Mouse (Mus musculus) CD8-positive naive resting alpha-beta T cell, adult 2 months (primary cell): Measurements from ENCODE around the gene Cdkn2b.

Source experiments
- DNase-seq, 2 experiments: peaks; one replicate each; pipeline ENCODE4 v3.0.0; 2022; ENCODE audit warnings: low read depth in 2 of 2, low spot score in 2 of 2

The Cdkn2b gene

DNA sequence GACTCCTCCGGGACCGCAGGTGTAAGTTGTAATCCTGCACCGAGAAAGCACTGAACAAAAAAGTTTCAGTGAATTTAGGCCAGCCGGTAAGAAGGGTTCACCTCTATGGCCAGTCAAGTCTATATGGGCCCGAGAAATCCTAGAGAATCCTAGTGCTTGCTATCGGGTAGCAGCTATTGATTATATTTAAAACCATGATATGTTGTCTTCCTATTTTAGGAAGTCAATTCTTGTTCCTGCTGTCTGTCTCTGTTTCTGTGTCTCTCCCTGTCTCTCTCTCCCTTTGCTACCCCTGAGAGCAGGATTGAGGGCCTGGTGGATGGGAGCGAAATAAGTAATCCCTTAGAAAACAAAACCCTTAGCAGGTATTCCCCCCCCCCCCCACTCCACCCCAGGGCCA, 17.3 kb downstream of the Cdkn2b start:
- no peak for DNase-seq

DNA sequence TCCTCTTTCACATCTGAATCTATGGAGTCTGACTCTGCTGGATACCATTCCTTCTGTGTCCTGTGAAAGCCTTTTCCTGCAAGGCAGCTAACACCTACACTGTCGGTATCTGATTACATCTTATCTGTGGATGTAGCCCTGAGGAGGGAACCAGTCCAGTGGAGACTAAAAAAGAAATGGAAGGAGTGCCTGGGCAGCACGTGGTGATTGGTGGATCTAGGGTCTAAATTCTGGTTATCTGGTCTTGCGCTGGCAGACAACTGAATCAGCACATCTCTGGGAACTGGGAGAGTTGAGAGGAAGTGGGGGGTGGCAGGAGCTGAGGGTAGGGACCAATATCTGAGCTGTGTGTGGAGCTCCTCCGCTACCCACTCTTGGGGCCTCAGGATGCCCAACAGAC, 21.8 kb downstream of the Cdkn2b start:
- DNase-seq = no peak

DNA sequence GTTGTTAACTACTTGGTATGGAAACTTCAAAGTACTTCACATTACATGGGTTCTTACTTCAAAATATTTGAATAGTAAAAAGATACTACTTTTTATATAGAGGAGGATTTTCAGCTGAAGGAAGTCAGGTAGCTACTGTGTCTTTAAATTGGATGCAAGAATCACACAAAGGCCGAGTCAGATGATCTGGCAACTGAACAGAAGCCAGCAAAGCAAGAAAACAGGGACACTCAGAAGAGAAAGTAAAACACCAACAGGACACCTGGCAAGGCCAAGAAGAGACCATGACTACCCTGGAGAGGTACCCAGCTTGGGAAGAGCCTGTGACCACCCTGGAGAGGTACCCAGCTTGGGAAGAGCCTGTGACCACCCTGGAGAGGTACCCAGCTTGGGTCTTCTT, 24.3 kb downstream of the Cdkn2b start:
- no peak for DNase-seq

DNA sequence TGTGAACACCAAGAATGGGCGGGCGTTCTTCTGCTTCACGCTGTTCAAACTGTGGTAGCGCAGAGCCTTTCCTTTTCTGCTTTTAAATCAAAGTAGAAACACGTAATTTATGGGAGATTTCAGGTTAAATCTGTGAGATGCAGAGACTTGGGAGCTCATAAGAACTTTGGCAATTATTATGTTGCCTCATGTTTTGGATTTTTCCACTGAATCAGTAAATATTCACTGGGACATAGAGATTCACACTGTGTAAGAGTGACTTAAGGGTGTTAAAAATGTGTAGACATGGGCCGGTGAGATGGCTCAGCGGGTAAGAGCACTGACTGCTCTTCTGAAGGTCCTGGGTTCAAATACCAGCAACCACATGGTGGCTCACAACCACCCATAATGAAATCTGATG, 25.2 kb downstream of the Cdkn2b start:
- no peak for DNase-seq

DNA sequence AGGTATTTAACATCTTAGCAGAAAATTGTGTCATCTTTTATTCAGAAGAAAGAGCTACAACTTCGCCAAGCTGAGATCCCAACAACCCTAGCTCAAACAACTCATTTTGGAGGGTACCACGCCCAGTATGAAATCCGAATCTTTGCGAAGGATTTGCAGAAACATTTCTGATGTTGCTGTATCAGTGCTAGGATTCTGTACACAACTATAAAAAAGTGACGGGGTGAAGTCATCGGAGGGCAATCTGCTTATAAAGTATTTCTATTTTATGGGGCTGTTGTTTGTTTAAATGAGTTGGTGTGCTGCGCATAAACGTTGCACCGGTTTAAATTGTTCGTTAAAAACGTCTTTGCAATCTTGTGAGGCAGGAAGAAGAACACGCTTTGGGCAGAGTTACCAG, 28.2 kb downstream of the Cdkn2b start:
- no peak for DNase-seq

DNA sequence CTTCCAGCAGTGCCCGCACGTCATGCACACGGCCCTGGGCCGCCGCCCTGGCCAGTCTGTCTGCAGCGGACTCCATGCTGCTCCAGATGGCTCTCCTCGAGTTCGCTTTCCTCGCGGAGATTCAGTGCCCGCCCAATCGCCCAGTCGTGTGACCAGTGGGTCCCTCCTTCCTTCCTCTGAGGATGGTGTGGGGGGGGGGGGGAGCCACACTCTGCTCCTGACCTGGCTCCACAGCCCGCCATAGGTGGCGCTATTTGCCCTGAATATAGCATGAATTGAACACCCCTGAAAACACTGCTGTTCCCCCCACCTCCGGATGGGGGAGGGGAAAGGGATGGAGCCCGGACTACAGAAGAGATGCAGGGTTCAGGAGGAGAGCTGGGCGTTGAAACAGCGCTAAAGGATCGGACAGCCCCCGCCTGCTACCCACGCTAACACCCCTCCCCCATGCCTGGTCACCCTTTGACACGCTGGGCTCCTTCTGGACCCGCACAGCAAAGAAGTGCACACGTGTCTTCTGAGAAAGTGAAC, 28.7 kb downstream of the Cdkn2b start:
- DNase-seq = no peak

DNA sequence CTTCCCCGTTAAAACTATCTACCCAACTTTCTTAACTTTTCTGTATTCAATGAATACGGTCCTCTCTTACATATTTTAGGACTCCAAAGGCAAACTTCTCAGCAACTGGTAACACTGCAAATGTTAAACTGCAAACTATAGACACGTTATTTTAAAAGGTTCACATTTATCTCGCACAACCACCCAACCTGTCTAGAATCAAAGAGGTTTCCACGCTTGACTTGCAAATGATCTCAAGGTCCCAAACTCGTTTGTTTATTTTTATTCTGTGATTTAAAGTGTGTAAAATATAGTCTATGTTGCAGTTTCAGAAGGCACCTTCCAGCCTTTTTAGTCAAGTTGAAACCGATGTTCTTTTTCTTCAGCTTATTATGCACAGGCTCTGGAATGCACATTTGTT, 29.6 kb downstream of the Cdkn2b start:
- DNase-seq = no peak

DNA sequence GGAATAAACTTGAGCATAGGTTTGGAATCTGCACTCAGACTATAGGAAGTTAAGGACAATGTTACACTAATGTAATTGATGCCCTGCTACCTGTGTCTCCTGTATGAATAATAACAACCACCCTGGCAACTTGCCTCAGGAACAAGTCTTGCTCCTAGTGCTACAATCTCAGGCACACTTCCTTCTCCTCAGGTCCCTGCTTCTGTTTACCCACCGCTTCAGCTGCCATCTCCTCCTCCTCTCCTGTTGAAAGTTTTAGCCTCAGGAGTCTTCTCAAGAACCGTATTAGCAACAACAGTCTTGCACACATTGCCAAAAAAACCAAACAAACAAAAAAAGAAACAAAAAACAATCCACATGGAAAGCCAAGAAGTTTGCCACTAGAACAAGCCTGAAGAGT, 31.2 kb downstream of the Cdkn2b start:
- DNase-seq = no peak

DNA sequence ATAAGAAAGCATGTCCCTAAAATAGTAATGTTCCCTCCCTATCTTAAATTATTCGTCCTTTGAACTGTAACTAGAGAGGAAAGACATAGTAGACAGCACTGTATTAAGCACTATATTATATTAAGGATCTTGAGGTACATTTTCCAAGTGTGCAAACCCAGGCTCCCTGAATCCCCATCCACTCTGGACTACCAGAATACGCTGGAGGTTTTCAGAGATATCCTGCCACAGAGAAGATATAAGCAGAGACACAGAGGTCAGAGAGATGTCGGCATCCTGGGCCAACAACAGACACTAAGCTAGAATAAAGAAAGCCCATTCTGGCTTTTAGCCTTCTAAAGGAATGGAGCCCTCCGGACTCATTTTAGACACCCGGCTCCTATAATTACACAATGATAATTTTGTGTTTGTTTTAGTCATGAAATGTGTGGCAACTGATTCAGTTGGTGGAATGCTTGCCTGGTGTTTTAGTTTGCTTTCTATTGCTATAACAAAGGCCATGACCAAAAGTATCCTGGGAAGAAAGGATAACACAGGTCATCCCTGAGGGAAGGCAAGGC, 33.4 kb downstream of the Cdkn2b start:
- no peak for DNase-seq

DNA sequence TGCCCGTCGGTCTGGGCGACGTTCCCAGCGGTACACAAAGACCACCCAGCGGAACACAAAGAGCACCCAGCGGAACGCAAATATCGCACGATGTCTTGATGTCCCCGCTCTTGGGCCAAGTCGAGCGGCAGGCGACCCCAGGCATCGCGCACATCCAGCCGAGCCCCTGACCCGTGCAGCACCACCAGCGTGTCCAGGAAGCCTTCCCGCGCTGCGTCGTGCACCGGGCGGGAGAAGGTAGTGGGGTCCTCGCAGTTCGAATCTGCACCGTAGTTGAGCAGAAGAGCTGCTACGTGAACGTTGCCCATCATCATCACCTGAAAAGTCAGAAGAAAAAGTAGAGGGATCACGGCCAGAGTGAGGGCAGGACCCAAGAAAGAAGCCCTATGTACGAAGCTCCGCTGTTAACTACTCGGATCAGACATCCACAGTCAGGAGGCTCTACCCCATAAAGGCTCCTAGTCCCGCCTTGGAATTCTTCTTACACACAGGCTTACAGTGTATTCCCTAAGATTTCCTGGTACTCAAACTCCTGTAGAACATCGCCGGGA, 34.1 kb downstream of the Cdkn2b start:
- no peak for DNase-seq

DNA sequence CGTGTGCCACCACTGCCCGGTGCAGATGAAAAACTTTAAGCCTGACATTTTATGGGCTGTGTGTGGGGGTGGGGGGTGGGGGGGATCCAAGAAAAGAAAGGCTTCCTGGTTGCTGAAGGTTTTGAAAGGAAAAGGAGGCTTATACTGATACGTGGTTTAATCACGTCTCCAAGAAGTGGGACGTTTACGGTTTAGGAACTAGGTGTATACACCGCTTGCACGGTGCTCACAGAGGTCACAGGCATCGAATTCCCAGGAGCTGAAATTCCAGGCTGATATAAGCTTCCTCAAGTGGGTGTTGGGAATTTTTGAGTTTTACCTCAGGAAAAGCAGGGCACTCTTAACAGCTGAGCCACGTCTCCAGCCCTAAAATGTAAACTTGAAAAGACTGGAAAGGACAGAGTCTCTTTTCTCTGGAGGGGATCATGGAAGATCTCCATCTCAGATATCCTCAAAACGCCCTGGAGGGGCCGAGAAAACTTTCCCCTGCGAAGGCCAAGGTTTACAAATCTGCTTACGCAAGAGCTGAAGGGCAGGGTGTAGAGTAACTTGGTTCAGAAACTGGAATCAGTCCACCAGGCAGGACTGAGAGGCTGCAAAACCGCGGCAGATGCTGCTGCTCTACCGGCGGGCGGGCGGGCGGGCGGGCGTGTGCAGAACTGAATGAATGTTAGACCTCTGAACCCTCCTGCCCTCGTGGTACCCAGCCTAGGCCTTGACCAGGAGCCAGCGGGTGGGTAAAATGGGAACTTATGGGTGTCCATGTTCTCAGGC, 34.8 kb downstream of the Cdkn2b start:
- no peak for DNase-seq

DNA sequence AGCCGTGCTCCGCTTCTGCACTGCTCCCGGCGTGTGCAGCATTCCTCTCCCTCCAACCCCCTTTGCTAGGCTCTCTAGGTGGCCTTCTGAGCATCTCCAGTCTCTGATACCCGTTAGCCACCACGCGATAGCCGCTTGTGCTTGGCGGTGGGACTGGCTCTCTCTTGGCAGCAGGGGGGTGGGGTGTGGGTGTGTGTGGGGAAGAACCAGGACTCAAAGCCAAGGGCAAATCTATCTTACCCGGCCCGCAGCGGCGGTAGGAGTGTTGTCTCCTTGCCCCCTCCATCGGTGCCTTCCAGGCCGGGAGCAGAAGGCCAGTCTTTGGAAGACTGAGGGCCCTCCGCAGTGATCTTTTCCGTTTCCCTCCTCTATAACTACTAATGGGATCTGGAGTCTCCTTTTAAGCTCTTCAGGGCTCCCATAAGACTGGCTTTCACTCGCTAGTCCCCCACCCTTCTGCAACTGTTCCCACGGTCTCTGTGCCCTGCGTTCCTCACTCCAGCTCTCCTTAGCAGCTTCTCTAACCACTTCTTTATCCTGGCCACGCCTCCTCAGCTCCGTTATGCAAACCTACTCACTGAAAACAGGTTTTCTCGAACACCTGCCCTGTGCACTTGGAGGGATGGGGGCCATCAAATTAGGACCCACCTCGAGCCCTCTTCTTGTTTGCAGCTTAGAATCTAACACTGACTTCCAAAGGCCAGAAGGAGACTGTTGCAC, 35.9 kb downstream of the Cdkn2b start:
- DNase-seq = no peak

DNA sequence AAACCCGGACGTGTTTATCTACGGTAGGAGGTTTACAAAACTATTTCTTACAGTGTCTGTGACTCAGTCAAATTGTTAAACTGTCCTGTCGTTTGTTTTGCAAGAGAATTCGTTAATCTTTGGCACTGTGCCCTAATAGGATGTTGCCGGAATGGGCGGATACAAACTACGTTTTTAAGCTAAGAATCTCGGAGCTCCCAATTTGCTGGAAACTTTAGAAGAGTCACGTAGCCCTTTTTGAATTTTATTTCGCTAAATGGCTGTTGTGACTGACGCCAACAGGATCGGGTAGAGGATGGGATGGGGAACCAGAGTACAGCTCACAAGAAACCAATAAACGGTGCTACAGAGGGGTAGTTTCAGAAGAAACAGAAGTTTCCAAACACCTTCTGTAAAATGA, 36.8 kb downstream of the Cdkn2b start:
- DNase-seq = no peak

DNA sequence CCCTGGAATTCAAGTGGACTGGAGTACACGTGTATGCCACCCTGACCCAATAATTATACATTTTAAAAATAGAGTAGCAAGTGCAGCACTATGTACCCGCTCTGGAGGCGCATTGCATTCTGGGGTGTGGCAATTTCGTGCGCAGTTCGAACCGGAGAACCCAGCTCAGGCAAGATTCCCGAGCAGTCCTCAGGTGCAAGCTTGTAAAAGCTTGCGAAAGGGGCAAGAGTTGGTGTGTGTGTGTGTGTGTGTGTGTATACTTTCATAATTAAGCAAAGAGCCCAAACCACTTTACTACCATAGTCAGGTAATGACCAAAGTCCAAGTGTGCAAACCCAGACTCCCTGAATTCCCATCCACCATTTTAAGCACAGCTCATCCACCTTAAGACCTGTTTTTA, 37.3 kb downstream of the Cdkn2b start:
- no peak for DNase-seq

DNA sequence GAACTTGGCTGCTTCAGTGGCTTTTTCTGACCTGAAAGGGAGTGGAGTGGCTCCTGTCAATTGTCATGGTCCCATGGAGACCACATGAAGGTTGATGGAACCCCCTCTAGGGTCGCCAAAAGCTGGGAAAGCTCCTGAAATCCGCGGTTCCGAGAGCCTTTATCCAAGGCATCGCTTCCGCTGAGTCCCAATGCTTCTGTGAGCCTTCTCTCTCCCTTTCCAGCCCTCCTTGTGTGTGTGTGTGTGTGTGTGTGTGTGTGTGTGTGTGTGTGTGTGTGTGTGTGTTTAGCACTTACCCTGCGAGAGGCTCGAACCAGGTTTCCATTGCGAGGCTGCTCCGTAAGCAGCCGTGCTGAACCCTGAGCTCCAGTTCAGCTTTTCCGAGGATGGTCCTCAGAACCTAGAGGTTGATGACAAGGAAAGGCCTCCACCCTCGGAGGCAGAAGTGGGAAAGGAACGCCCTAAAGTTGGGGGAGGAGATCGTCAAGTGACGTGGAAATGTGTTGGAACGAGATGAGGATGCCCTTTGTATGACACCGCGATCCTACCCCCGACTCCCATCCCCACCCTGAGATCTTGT, 37.8 kb downstream of the Cdkn2b start:
- no peak for DNase-seq

DNA sequence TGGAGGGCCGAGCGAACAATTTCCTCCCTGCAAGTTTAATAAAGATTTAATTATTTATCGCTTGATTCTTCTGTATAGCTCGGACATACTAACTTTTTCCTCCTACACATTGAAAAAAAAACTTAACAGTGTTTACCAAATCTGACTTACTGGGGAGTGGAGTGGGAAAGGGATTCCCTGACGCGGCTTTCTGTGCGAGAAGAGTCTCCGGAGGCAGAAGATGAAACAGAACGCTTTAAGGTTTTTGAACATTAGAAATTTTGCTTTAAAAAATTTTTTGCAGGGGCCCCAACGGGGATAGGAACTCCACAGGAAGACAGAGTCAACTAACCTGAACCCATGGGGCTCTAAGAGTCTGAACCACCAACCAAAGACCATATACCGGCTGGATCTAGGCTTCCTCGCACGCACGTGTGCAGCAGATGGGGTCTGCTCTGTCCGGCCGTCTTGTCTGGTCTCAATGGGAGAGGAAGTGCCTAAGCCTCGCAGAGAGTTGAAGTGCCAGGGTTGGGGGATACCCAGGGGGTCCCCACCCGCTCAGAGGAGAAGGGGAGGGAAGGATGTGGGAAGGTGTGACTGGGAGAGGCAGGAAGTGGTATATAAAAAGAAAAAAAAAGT, 38.6 kb downstream of the Cdkn2b start:
- no peak for DNase-seq

DNA sequence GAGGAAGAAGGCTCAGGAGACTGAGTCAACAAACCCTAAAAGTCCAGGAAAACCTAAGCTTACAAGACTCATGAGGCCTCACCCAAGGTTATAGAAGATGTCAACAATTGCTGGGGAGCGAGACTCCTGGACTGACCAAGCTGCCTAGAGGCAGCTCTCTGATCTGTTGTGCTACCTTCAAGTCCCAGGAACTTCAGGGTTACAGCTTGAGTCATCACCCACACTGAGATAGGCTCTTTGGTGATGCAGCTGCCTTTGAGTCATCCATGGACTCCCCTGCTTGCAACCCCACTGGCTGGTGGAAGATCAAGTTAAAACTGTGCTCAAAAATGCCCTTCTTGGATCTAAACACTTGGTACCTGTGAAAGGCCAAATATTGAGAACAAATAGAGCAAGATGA, 53.1 kb downstream of the Cdkn2b start:
- DNase-seq = no peak
